Mouse (Mus musculus) cortical plate, adult 2 months (tissue): ENCODE measurements around the gene Srek1. TPM values are rescaled to one million over a fixed set of nuclear protein-coding genes. Genes with fewer than 3 reads are reported as not detected.

Experiments
- H3K27ac ChIP-seq: fragments of 200-500 bp; 2 replicates; pipeline ENCODE4 v1.5.1; 2012; ENCODE audit warnings: low read length, control low read depth, inconsistent platforms; ENCODE audit not compliant: insufficient read depth
- H3K4me1 ChIP-seq: fragments of 200-500 bp; 2 replicates; pipeline ENCODE4 v1.6.1; 2011; ENCODE audit warnings: low read length; ENCODE audit not compliant: control insufficient read depth, insufficient read depth
- H3K4me3 ChIP-seq: fragments of 200-500 bp; 2 replicates; pipeline ENCODE4 v1.5.1; 2011; ENCODE audit warnings: mild to moderate bottlenecking, low read length, control low read depth; ENCODE audit not compliant: insufficient read depth
- CTCF ChIP-seq: fragments of 200-500 bp; IDR thresholded peaks from 2 replicates; pipeline ENCODE4 v1.5.1; 2011; ENCODE audit warnings: mild to moderate bottlenecking, control low read depth, low read length; ENCODE audit not compliant: insufficient read depth; ENCODE audit errors: extremely low read depth
- POLR2A ChIP-seq: fragments of 200-500 bp; IDR thresholded peaks from 2 replicates; pipeline ENCODE4 v1.6.1; 2011; ENCODE audit warnings: mild to moderate bottlenecking, low read length, control low read depth; ENCODE audit not compliant: insufficient read depth; ENCODE audit errors: extremely low read depth
- polyA plus RNA-seq: library from polyadenylated mRNA; depleted of rRNA; stranded (reverse); fragments of >200 nt; gene quantifications from 2 replicates; pipeline ENCODE4 v1.2.3, GENCODE M21; 2012

Srek1 gene
- polyA plus RNA-seq, 1 experiment = 61.4 TPM

DNA sequence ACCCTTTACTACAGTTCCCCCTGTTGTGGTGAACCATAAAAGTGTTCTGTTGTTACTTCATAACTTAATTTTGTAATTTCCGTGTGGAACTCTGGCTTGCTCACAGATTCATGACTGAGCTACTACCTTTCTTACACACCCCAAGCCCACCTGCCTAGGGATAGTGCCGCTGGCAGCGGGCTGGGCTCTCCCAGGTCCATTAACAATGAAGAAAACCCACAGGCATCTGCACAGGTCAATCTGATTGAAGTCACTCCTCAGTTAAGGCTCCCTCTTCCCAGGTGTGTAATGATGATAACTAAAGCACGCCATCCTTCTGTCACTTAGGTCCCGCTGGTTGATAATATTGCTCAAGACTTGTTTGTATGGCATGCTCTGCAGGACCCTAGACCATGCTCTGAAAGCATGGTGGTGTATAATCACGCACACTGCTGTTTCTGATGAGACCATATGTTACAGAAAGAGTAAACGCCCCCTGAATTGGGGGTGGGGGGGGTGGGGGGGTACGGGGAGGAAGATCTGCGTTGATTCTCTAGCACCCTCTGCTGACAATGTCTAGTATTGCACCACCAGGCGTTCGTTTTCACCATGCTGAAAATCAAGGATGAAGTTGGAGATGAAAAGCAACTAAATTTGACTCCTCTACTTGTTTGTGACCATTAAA, 5.6 kb upstream of the Srek1 start:
- H3K4me1 ChIP-seq = no peaks in the 10 kb centered on the region
- peak; percentile 54 for TF ChIP-seq CTCF
- no peak for TF ChIP-seq POLR2A
- H3K4me3 ChIP-seq = no peak overlapping the region
- no peak overlapping the region for H3K27ac ChIP-seq

DNA sequence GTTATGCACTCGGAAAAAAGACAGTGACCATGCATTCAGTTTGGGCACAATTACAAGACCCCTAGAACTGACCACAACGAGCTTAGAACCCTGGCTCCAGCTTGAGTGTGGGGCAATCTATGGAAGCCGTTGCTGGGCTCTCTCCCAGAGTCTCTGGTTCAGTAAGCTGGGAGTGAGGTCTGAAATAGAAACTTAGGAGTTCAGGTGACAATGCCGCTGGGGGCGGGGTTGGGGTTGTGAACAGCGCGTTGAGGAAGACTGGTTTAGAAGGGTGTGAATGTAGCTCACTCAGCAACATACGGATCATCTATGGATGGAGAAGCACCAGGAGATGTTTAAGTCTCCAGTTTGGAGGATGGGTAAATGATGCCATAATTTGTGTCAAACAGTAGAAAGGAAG, 2.7 kb upstream of the Srek1 start:
- H3K27ac ChIP-seq = no peak overlapping the region
- TF ChIP-seq POLR2A (no peak), CTCF (no peak)
- no peak overlapping the region for H3K4me3 ChIP-seq
- H3K4me1 ChIP-seq = no peaks in the 10 kb centered on the region

DNA sequence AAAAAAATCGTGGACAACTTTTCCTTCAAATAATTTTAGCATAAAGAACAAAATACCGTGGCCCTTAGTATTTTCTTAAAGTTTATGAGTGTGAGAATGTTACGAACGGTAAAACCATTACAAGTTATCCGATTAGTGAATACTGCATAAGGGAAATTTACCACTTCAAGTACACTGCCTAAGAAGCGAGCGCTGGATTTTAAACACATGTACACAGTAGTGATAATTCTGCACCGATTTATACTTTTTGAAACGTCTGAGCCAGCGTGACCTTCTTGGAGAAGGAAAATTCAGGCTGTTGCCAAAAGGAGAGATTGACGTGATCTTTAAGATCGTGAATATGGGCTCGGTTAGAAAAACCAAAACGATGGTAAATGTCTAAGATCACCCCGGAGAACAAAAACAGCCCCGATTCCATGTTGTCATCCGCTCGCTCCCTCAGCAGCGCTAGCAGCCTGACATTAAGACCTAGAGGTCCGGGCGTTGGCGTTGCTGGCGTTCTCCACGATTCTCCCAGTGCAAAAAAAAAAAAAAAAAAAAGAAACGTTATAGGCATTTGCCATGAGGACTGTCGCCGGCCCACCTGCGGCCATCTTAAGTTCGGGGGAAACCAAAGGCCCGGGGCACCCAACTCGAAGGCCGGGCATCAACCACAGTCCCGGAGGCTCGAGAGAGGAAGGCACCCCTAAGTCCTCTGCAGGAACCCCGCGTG, 845 bp downstream of the Srek1 start:
- peaks cover 4% of the 10 kb centered on the region; the same call in 1 of the 2 replicates for H3K4me1 ChIP-seq
- TF ChIP-seq POLR2A (0 out of 2 replicates have a peak, but pooled peaks have one; percentile 6), CTCF (no peak)
- H3K4me3 ChIP-seq = peak overlapping the region; percentile 92
- peak overlapping the region; percentile 100 for H3K27ac ChIP-seq

DNA sequence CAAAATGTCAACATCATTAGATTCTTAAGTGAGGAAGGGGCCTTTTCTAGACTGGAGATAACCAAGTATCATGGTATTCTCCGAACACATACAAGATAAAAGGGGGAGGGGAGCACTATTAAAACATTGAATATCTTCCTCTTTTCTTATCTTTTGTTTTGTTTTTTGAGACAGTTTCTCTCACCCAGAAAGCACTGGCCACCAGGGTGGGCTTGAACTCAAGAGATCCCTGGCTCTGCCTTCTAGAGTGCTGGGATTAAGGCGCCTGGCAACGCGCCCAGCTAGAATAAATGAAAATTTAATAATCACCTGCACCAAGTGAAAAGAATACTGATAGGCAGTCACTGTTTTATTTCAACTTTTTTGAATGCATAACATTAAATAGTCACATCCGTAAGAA, 1.5 kb downstream of the Srek1 start:
- H3K27ac ChIP-seq = no peak overlapping the region
- H3K4me3 ChIP-seq = peak overlapping the region; percentile 92; the same call in 1 of the 2 replicates
- no peak for TF ChIP-seq POLR2A
- no peak for TF ChIP-seq CTCF
- peaks cover 4% of the 10 kb centered on the region; the same call in 1 of the 2 replicates for H3K4me1 ChIP-seq

DNA sequence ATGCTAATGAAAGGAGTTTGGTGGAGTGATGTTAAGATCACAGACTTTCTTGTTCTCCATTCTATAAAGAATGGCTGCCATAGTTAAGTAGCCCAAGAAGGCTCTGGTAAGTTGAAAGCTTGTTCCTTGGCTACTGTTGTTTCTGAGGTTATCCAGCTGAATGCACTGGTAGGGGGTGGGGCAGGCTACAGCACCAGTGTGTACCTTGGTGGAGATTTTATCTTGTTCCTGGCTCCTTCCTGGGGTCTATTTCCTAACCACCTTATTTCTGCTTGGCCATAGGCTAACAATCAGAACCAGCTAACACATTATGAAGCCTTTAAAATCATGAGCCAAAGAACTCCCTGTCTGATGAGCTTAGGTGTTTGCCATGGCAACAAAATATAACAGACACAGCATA, 3.6 kb downstream of the Srek1 start:
- H3K27ac ChIP-seq = no peak overlapping the region
- H3K4me1 ChIP-seq = peaks cover 4% of the 10 kb centered on the region; the same call in 1 of the 2 replicates
- no peak for TF ChIP-seq POLR2A
- no peak for TF ChIP-seq CTCF
- no peak overlapping the region for H3K4me3 ChIP-seq

DNA sequence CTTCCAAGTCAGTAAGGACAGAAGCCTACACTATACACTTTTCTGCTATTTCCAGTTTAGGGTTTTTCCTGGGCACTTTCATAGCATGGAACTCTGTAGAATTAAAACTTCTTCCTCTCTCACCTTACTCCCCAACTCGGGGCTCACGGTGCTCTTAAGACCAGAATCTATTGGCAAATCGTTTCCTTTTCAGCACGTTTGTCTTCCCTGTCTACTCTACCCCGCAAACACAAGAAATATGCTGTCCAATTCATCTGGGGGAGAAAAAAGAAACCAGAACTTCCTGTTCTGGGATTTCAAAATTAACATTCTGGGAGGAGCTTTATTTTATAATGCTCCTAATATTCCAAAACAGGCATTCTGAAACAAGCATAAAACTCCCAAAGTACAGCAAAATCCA, 6.5 kb downstream of the Srek1 start:
- H3K4me3 ChIP-seq = no peak overlapping the region
- TF ChIP-seq CTCF (no peak), POLR2A (no peak)
- no peak overlapping the region for H3K27ac ChIP-seq
- peaks cover 4% of the 10 kb centered on the region; the same call in 1 of the 2 replicates for H3K4me1 ChIP-seq

DNA sequence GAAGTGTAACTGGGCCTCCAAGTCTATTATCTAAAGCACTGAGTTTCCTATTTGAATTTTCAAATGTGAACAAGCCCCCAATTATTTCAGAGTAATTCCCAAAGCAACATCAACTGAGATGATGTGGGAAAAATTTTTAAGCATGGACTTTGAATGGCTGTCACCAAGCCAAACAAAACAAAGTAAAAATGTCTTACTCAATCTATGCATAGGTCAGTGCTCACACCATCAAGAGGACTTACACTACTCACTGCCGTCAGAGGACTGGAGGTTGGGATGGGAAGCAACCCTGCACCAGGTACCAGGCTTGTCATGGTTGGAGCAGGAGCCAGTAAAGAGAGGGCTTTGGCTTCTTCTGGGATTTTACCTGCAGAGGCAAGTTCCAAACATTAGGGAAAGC, 10.8 kb downstream of the Srek1 start:
- Histone ChIP-seq H3K27ac (no peak overlapping the region), H3K4me3 (no peak overlapping the region), H3K4me1 (no peaks in the 10 kb centered on the region)
- TF ChIP-seq POLR2A = no peak
- TF ChIP-seq CTCF = no peak

DNA sequence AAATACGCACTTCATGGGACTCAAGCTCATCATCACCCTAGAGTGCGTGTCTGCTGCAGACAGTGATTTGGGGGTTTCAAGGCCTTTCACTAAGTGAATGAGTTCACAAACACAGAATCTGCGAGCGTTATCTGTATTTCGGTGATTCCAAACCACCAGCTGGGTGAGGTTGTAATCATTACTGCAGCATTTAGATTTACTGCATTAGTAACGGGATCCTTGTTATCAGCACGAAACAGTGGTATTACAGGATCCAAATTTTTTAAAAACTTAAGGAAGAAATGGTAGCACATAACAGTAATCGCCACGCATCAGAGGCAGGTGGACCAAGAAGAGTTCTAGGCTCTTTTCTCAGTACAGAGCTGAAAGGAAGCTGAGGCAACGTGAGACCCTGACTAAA, 12.4 kb downstream of the Srek1 start:
- no peak overlapping the region for H3K27ac ChIP-seq
- H3K4me1 ChIP-seq = no peaks in the 10 kb centered on the region
- no peak overlapping the region for H3K4me3 ChIP-seq
- TF ChIP-seq POLR2A (no peak), CTCF (no peak)

DNA sequence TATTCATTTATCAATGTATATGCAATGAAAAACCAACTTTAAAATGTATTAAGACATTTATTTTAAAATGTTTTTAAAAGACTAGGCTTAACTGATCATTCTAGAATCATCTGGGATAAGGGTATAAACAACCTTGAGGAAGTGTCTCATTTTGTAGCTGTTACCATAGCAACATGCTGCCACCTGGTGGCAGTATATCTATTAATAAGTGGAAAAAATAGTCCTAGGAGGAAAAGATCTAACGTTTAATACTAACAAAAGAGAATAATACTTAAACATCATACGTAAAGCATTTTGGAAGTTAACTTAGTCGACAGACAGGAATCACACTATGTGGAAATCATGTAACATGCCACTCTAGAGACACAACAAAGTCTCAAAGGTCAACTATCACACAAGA, 23.0 kb downstream of the Srek1 start:
- H3K4me3 ChIP-seq = no peak overlapping the region
- TF ChIP-seq CTCF (no peak), POLR2A (no peak)
- peaks cover 8% of the 10 kb centered on the region for H3K4me1 ChIP-seq
- no peak overlapping the region for H3K27ac ChIP-seq

DNA sequence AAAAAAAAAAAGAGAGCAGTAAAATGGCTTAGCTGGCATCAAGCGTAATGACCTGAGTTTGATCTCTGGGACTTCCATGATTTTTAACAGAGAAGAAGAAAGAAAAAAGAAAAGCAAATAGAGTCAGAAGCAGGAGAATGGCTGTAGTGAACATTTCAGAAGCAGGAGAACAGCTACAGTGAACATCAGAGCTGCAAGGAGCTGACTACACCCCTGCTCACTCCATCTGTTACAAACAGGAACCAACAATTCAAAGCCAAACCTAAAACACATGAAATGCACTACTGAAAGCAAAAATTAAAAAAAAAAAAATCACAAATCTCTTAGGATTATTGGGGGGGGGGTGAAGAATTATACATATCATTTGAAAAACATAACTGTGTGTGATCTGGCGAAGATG, 28.7 kb downstream of the Srek1 start:
- TF ChIP-seq POLR2A (no peak), CTCF (no peak)
- H3K4me3 ChIP-seq = no peak overlapping the region
- peaks cover 4% of the 10 kb centered on the region; the same call in 1 of the 2 replicates for H3K4me1 ChIP-seq
- no peak overlapping the region for H3K27ac ChIP-seq
